Mouse (Mus musculus) forebrain, embryonic 12.5 days (tissue): ENCODE data around the gene Srbd1. TPM values are rescaled to one million over a fixed set of nuclear protein-coding genes. Genes with fewer than 3 reads are reported as not detected.

Experiments used
- ATAC-seq: fragments of 200-750 bp; cut with Nextera tagmentation; 2 replicates; pipeline ENCODE4 v1.8.0; 2017; ENCODE audit warnings: moderate TSS enrichment; ENCODE audit not compliant: low FRiP score
- H3K27ac ChIP-seq: fragments of 300-500 bp; sonication (generic); 2 replicates; pipeline ENCODE4 v1.5.1; 2016; ENCODE audit warnings: mild to moderate bottlenecking
- H3K27me3 ChIP-seq: fragments of 300-500 bp; sonication (generic); 2 replicates; pipeline ENCODE4 v1.6.1; 2016; ENCODE audit warnings: mild to moderate bottlenecking
- H3K36me3 ChIP-seq: fragments of 300-500 bp; sonication (generic); replicated peaks from 2 replicates; pipeline ENCODE4 v1.6.1; 2016; ENCODE audit warnings: mild to moderate bottlenecking
- H3K4me1 ChIP-seq: fragments of 300-500 bp; sonication (generic); 2 replicates; pipeline ENCODE4 v1.6.1; 2016
- H3K4me2 ChIP-seq: fragments of 300-500 bp; sonication (generic); 2 replicates; pipeline ENCODE4 v1.6.1; 2016; ENCODE audit warnings: mild to moderate bottlenecking, moderate library complexity
- H3K4me3 ChIP-seq: fragments of 300-500 bp; sonication (generic); replicated peaks from 2 replicates; pipeline ENCODE4 v1.5.1; 2016; ENCODE audit warnings: mild to moderate bottlenecking
- H3K9ac ChIP-seq: fragments of 300-500 bp; sonication (generic); 2 replicates; pipeline ENCODE4 v1.6.1; 2016; ENCODE audit warnings: mild to moderate bottlenecking
- H3K9me3 ChIP-seq: fragments of 300-500 bp; sonication (generic); 2 replicates; pipeline ENCODE4 v1.6.1; 2016
- WGBS: fragments of 180-500 bp; shearing (Covaris S2); methylation state at CpG from one replicate; pipeline ENCODE4 v1.1.7; 2016; 5-methylcytosine and 5-hydroxymethylcytosine counted together
- polyA plus RNA-seq: library from polyadenylated mRNA; unstranded; fragments of >200 nt; fragmentation: Nextera tagmentation; extraction: Ambion mirVana; gene quantifications from 2 replicates; pipeline ENCODE4 v1.2.1, GENCODE M21; 2016

The Srbd1 gene
- polyA plus RNA-seq, 1 experiment from 2014 or later = 25.8 TPM

GRCm38 (mm10) chr17:85949919-85950505 lies 195.0 kb downstream of the Srbd1 start:
- Histone ChIP-seq H3K4me3 (no peak overlapping the region), H3K9me3 (no peaks in the 10 kb centered on the region), H3K27ac (peak overlapping the region; percentile 1; the same call in 1 of the 2 replicates), H3K9ac (no peak overlapping the region), H3K27me3 (no peaks in the 10 kb centered on the region), H3K4me2 (no peak overlapping the region), H3K4me1 (peaks cover 15% of the 10 kb centered on the region), H3K36me3 (no peaks in the 10 kb centered on the region)
- peak; percentile 91 for ATAC-seq
- 23% methylated on average over 14 of the region's 14 CpGs for WGBS

GRCm38 (mm10) chr17:85948911-85949909 lies 195.8 kb downstream of the Srbd1 start:
- no peaks in the 10 kb centered on the region for H3K27me3 ChIP-seq
- WGBS = 64% methylated on average over 11 of the region's 11 CpGs
- no peak overlapping the region for H3K9ac ChIP-seq
- peak; percentile 67 for ATAC-seq
- no peaks in the 10 kb centered on the region for H3K36me3 ChIP-seq
- H3K4me3 ChIP-seq = no peak overlapping the region
- peaks cover 17% of the 10 kb centered on the region for H3K4me1 ChIP-seq
- H3K4me2 ChIP-seq = no peak overlapping the region
- no peak overlapping the region for H3K27ac ChIP-seq
- H3K9me3 ChIP-seq = no peaks in the 10 kb centered on the region

- no peak overlapping the region for H3K27ac ChIP-seq
- WGBS = 80% methylated on average over 4 of the region's 4 CpGs
- no peaks in the 10 kb centered on the region for H3K27me3 ChIP-seq
- H3K9me3 ChIP-seq = no peaks in the 10 kb centered on the region
- peaks cover 12% of the 10 kb centered on the region for H3K4me1 ChIP-seq
- no peak overlapping the region for H3K4me3 ChIP-seq
- H3K4me2 ChIP-seq = no peak overlapping the region
- H3K36me3 ChIP-seq = no peaks in the 10 kb centered on the region
- ATAC-seq = no peak
- H3K9ac ChIP-seq = no peak overlapping the region
These were observed 200.2 kb downstream of the Srbd1 start for GRCm38 (mm10) chr17:85944726-85945125.

- Histone ChIP-seq H3K4me1 (peaks cover 10% of the 10 kb centered on the region), H3K4me2 (no peak overlapping the region), H3K36me3 (no peaks in the 10 kb centered on the region), H3K4me3 (no peak overlapping the region), H3K27ac (no peak overlapping the region), H3K9me3 (no peaks in the 10 kb centered on the region), H3K27me3 (no peaks in the 10 kb centered on the region), H3K9ac (no peak overlapping the region)
- 75% methylated on average over 12 of the region's 12 CpGs for WGBS
- ATAC-seq = no peak
These were observed 200.9 kb downstream of the Srbd1 start for GRCm38 (mm10) chr17:85943994-85944640.

GRCm38 (mm10) chr17:85943551-85943981 lies 201.4 kb downstream of the Srbd1 start:
- no peak for ATAC-seq
- H3K4me3 ChIP-seq = no peak overlapping the region
- H3K4me2 ChIP-seq = no peak overlapping the region
- no peaks in the 10 kb centered on the region for H3K27me3 ChIP-seq
- H3K4me1 ChIP-seq = peaks cover 10% of the 10 kb centered on the region
- 39% methylated on average over 14 of the region's 14 CpGs for WGBS
- no peak overlapping the region for H3K9ac ChIP-seq
- H3K27ac ChIP-seq = no peak overlapping the region
- no peaks in the 10 kb centered on the region for H3K9me3 ChIP-seq
- no peaks in the 10 kb centered on the region for H3K36me3 ChIP-seq

GRCm38 (mm10) chr17:85943071-85943470 lies 201.9 kb downstream of the Srbd1 start:
- no peaks in the 10 kb centered on the region for H3K27me3 ChIP-seq
- H3K4me2 ChIP-seq = no peak overlapping the region
- 86% methylated on average over 5 of the region's 5 CpGs for WGBS
- H3K4me1 ChIP-seq = peaks cover 10% of the 10 kb centered on the region
- H3K27ac ChIP-seq = no peak overlapping the region
- H3K9ac ChIP-seq = no peak overlapping the region
- no peak overlapping the region for H3K4me3 ChIP-seq
- no peaks in the 10 kb centered on the region for H3K9me3 ChIP-seq
- no peaks in the 10 kb centered on the region for H3K36me3 ChIP-seq
- no peak for ATAC-seq

GRCm38 (mm10) chr17:85942123-85942522 lies 202.9 kb downstream of the Srbd1 start:
- H3K27me3 ChIP-seq = no peaks in the 10 kb centered on the region
- no peaks in the 10 kb centered on the region for H3K9me3 ChIP-seq
- no peak overlapping the region for H3K9ac ChIP-seq
- 97% methylated on average over 5 of the region's 5 CpGs for WGBS
- peaks cover 10% of the 10 kb centered on the region for H3K4me1 ChIP-seq
- H3K27ac ChIP-seq = no peak overlapping the region
- H3K4me2 ChIP-seq = no peak overlapping the region
- no peak for ATAC-seq
- H3K4me3 ChIP-seq = no peak overlapping the region
- H3K36me3 ChIP-seq = no peaks in the 10 kb centered on the region

GRCm38 (mm10) chr17:85941141-85941738 lies 203.7 kb downstream of the Srbd1 start:
- Histone ChIP-seq H3K4me1 (peaks cover 10% of the 10 kb centered on the region), H3K4me3 (no peak overlapping the region), H3K36me3 (no peaks in the 10 kb centered on the region), H3K9ac (no peak overlapping the region), H3K27ac (no peak overlapping the region), H3K9me3 (no peaks in the 10 kb centered on the region), H3K27me3 (no peaks in the 10 kb centered on the region), H3K4me2 (no peak overlapping the region)
- no peak for ATAC-seq
- 85% methylated on average over 8 of the region's 8 CpGs for WGBS

- 95% methylated on average over 4 of the region's 4 CpGs for WGBS
- Histone ChIP-seq H3K9me3 (no peaks in the 10 kb centered on the region), H3K9ac (no peak overlapping the region), H3K4me1 (0 out of 2 replicates have a peak, but pooled peaks cover 2% of the 10 kb centered on the region), H3K4me2 (no peak overlapping the region), H3K4me3 (no peak overlapping the region), H3K36me3 (no peaks in the 10 kb centered on the region), H3K27me3 (no peaks in the 10 kb centered on the region), H3K27ac (no peak overlapping the region)
- no peak for ATAC-seq
These were observed 207.8 kb downstream of the Srbd1 start for GRCm38 (mm10) chr17:85937131-85937530.

GRCm38 (mm10) chr17:85935268-85935667 lies 209.7 kb downstream of the Srbd1 start:
- Histone ChIP-seq H3K9me3 (no peaks in the 10 kb centered on the region), H3K9ac (no peak overlapping the region), H3K4me1 (0 out of 2 replicates have a peak, but pooled peaks cover 2% of the 10 kb centered on the region), H3K27me3 (no peaks in the 10 kb centered on the region), H3K4me3 (no peak overlapping the region), H3K27ac (no peak overlapping the region), H3K4me2 (no peak overlapping the region), H3K36me3 (no peaks in the 10 kb centered on the region)
- 68% methylated on average over 10 of the region's 10 CpGs for WGBS
- ATAC-seq = no peak
